Mouse (Mus musculus) MEL (cell line): ENCODE measurements at regions not wholly inside any gene's neighbourhood (a gene's known extent, or its start where the extent isn't known, plus 50 kb on each side); places are given as distances from the start of the nearest gene placed in this dataset.

ENCODE experiments used
- DNase-seq: peaks from one replicate; pipeline ENCODE4 v3.0.0; 2011; ENCODE audit warnings: low read depth, low spot score
- H3K27ac ChIP-seq: 2 replicates; pipeline ENCODE4 v1.5.1; 2012; ENCODE audit warnings: low read depth, mild to moderate bottlenecking, control low read depth, low read length, moderate library complexity; ENCODE audit not compliant: control insufficient read depth
- H3K27me3 ChIP-seq, 2 experiments: fragments of 150-350 bp in 1 of 2; sonication (generic) in 1 of 2; 2 replicates each; pipeline ENCODE4 v1.6.1; 2012; ENCODE audit warnings: low read length in 2 of 2, mild to moderate bottlenecking in 2 of 2, improper control_type of control experiment in 1 of 2, moderate library complexity in 1 of 2; ENCODE audit not compliant: insufficient read depth in 2 of 2, control insufficient read depth in 1 of 2
- H3K36me3 ChIP-seq, 2 experiments: 2 replicates each; pipeline ENCODE4 v1.6.1; 2012 to 2014; ENCODE audit warnings: low read length in 2 of 2, improper control_type of control experiment in 1 of 2, inconsistent platforms in 1 of 2, mild to moderate bottlenecking in 1 of 2; ENCODE audit not compliant: insufficient read depth in 2 of 2, control insufficient read depth in 1 of 2
- H3K4me1 ChIP-seq, 2 experiments: fragments of 150-350 bp in 1 of 2; sonication (generic) in 1 of 2; 2 replicates each; pipeline ENCODE4 v1.6.1; 2012; ENCODE audit warnings: low read length in 2 of 2, improper control_type of control experiment in 1 of 2, mild to moderate bottlenecking in 1 of 2; ENCODE audit not compliant: insufficient read depth in 2 of 2, control insufficient read depth in 1 of 2
- H3K4me3 ChIP-seq, 2 experiments: fragments of 150-350 bp in 1 of 2; sonication (generic) in 1 of 2; 2 replicates each; pipeline ENCODE4 v1.5.1; 2012; ENCODE audit warnings: low read depth in 2 of 2, low read length in 2 of 2, mild to moderate bottlenecking in 2 of 2, moderate library complexity in 2 of 2, control low read depth in 1 of 2, improper control_type of control experiment in 1 of 2; ENCODE audit not compliant: control insufficient read depth in 1 of 2, insufficient read depth in 1 of 2
- H3K79me2 ChIP-seq: 2 replicates; pipeline ENCODE4 v1.6.1; 2012; ENCODE audit warnings: mild to moderate bottlenecking, low read length, moderate library complexity; ENCODE audit not compliant: control insufficient read depth, poor library complexity, insufficient read depth
- H3K9ac ChIP-seq: 2 replicates; pipeline ENCODE4 v1.6.1; 2012; ENCODE audit warnings: low read depth, mild to moderate bottlenecking, control low read depth, low read length, moderate library complexity; ENCODE audit not compliant: control insufficient read depth, poor library complexity, severe bottlenecking
- H3K9me3 ChIP-seq: fragments of 150-350 bp; sonication (generic); replicated peaks from 2 replicates; pipeline ENCODE4 v1.6.1; 2012; ENCODE audit warnings: mild to moderate bottlenecking, low read length, improper control_type of control experiment, moderate library complexity; ENCODE audit not compliant: insufficient read depth
- BHLHE40 ChIP-seq: IDR thresholded peaks from 2 replicates; pipeline ENCODE4 v1.6.1; 2012; ENCODE audit warnings: low read depth, mild to moderate bottlenecking, inconsistent platforms, low read length, improper control_type of control experiment, borderline replicate concordance
- CTCF ChIP-seq, 3 experiments: IDR thresholded peaks in 2 of 3; conservative IDR thresholded peaks in 1 of 3; 2 replicates each; pipeline ENCODE4 v1.5.1; 2011 to 2012; ENCODE audit warnings: low read length in 3 of 3, low read depth in 2 of 3, mild to moderate bottlenecking in 2 of 3, improper control_type of control experiment in 1 of 3, inconsistent platforms in 1 of 3, mixed read lengths in 1 of 3, moderate library complexity in 1 of 3; ENCODE audit not compliant: control insufficient read depth in 1 of 3, insufficient read depth in 1 of 3, poor library complexity in 1 of 3, severe bottlenecking in 1 of 3
- ELF1 ChIP-seq: IDR thresholded peaks from 2 replicates; pipeline ENCODE4 v1.6.1; 2014; ENCODE audit warnings: low read depth, mild to moderate bottlenecking, inconsistent platforms, low read length, improper control_type of control experiment, moderate library complexity
- MXI1 ChIP-seq: IDR thresholded peaks from 2 replicates; pipeline ENCODE4 v1.6.1; 2011; ENCODE audit warnings: mild to moderate bottlenecking, low read depth, low read length, improper control_type of control experiment
- NRF1 ChIP-seq: IDR thresholded peaks from 2 replicates; pipeline ENCODE4 v1.6.1; 2014; ENCODE audit warnings: low read depth, mild to moderate bottlenecking, inconsistent platforms, low read length, improper control_type of control experiment, moderate library complexity; ENCODE audit not compliant: poor library complexity, insufficient read depth, severe bottlenecking
- POLR2AphosphoS2 ChIP-seq: IDR thresholded peaks from 2 replicates; pipeline ENCODE4 v1.6.1; 2011; ENCODE audit warnings: low read length, improper control_type of control experiment
- RAD21 ChIP-seq: IDR thresholded peaks from 2 replicates; pipeline ENCODE4 v1.6.1; 2011; ENCODE audit warnings: mild to moderate bottlenecking, low read depth, low read length, improper control_type of control experiment
- RCOR1 ChIP-seq: IDR thresholded peaks from 2 replicates; pipeline ENCODE4 v1.6.1; 2012; ENCODE audit warnings: low read depth, mild to moderate bottlenecking, inconsistent platforms, low read length, improper control_type of control experiment
- SMC3 ChIP-seq: IDR thresholded peaks from 2 replicates; pipeline ENCODE4 v1.6.1; 2011; ENCODE audit warnings: low read depth, low read length, improper control_type of control experiment
- TBP ChIP-seq: IDR thresholded peaks from 2 replicates; pipeline ENCODE4 v1.8.0; 2011; ENCODE audit warnings: low read depth, low read length, improper control_type of control experiment
- USF2 ChIP-seq, 2 experiments: IDR thresholded peaks; 2 replicates each; pipeline ENCODE4 v1.6.1; 2011 to 2012; ENCODE audit warnings: improper control_type of control experiment in 2 of 2, low read length in 2 of 2, borderline replicate concordance in 1 of 2, inconsistent platforms in 1 of 2, low read depth in 1 of 2, mild to moderate bottlenecking in 1 of 2; ENCODE audit not compliant: insufficient read depth in 1 of 2
- ZC3H11A ChIP-seq: IDR thresholded peaks from 2 replicates; pipeline ENCODE4 v1.6.1; 2012; ENCODE audit warnings: low read depth, mild to moderate bottlenecking, inconsistent platforms, low read length, improper control_type of control experiment
- ZKSCAN1 ChIP-seq: IDR thresholded peaks from 2 replicates; pipeline ENCODE4 v1.6.1; 2012; ENCODE audit warnings: low read depth, mild to moderate bottlenecking, inconsistent platforms, low read length, improper control_type of control experiment, moderate library complexity

- no peaks in the 10 kb centered on the region for H3K36me3 ChIP-seq
- no peaks in the 10 kb centered on the region for H3K79me2 ChIP-seq
- H3K27me3 ChIP-seq, result no peaks in the 10 kb centered on the region; a peak in 1 of 4 replicates
- no peaks in the 10 kb centered on the region for H3K9me3 ChIP-seq
- H3K4me3 ChIP-seq, result no peak overlapping the region
- H3K4me1 ChIP-seq, result no peaks in the 10 kb centered on the region
- no peak for DNase-seq
- no peak overlapping the region for H3K27ac ChIP-seq
- TF ChIP-seq USF2 (IDR thresholded peaks at IDR 0.05; ENCODE audit: borderline replicate concordance in 1 of 2, insufficient read depth in 1 of 2, low read depth in 1 of 2, low read length in 2 of 2) (no peak), RCOR1 (no peak), TBP (no peak), MXI1 (no peak), ZKSCAN1 (no peak)
- no peak overlapping the region for H3K9ac ChIP-seq
Observed at GRCm38 (mm10) chr3:45297242-45297853, 80.8 kb upstream of the Pcdh10 start.

DNA sequence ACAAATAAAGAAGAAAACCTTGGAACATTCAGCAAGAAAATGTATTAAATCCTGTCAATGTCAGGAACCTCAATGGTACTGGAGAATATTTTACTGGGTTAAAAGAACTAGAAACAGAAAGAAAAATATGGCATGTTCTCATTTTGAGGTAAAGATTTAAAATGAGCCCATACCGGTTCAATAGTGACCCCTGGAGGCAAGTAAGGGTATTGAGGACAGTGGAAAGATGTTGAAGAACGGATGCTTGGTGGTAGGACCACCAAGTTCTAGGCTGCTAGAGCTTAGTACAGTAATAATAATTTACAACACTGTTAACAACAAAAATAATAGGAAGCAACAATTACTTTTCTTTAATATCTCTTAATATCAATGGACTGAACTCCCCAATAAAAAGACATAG, 58.9 kb upstream of the Pcdh10 start:
- Histone ChIP-seq H3K27ac (no peak overlapping the region), H3K9me3 (no peaks in the 10 kb centered on the region), H3K4me1 (no peaks in the 10 kb centered on the region), H3K4me3 (no peak overlapping the region), H3K79me2 (no peaks in the 10 kb centered on the region), H3K9ac (no peak overlapping the region), H3K36me3 (no peaks in the 10 kb centered on the region), H3K27me3 (no peaks in the 10 kb centered on the region)
- 0 out of 2 replicates have a peak, but pooled peaks have one; percentile 23 for TF ChIP-seq ZC3H11A
- TF ChIP-seq ELF1, result no peak
- TF ChIP-seq POLR2AphosphoS2, result no peak
- TF ChIP-seq BHLHE40, result no peak
- TF ChIP-seq RAD21, result peak; percentile 40
- TF ChIP-seq NRF1, result no peak
- peak; percentile 9 to 47 (median 34); a peak in 4 of 6 replicates for TF ChIP-seq CTCF (IDR thresholded peaks at IDR 0.05 in 2 of 3, conservative IDR thresholded peaks at IDR 0.05 in 1 of 3; ENCODE audit: control insufficient read depth in 1 of 3, insufficient read depth in 1 of 3, low read depth in 2 of 3, low read length in 3 of 3, poor library complexity in 1 of 3, severe bottlenecking in 1 of 3)
- peak; percentile 46 for TF ChIP-seq SMC3
- DNase-seq, result peak; percentile 12
